Mouse (Mus musculus): Measurements from ENCODE around the gene Cacna1s.

Gene Cacna1s

DNA sequence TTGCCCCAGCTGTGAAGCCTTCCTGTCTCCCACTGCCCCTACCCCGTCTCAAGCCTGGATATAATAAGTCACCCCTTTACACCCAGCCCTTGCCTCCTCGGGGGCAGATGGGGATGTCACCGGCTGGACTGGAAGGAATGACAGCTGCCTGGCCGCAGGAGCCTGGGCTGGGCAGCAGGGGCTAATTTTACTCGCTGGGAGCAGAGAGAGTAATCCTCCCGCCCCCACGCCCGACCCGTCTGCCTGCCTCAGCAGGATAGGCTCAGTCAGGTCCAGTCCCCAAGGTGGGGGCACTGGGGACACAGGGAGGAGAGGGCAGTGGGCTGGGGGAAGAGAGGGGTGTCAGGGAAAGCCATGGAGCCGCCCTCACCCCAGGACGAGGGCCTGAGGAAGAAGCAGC lies at the start of gene Cacna1s:
TSS of gene Cacna1s (plus strand) at position 204 of the 400 bp plus-strand sequence.
- DNase-seq, result no peak

DNA sequence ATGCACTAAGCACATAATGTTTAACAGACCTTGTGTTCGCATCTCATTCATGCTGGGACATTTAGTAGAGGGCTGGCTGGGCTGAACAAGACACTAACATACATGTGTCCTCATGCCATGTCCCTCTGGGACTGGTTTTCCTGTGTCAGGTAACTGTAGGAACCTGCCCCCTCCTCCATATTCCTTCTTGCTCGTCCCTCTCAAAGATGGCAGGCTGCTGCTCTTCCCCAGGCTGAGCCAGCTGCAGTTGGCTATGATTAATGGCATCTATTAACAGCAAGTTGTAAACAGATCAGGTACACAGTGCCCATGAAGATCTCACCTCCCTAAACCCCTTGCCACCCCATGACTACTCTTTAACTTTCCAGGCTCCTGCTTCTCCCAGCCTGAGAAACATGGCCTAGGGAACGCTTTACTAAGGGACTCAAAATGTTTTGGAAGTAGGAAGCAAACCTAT lies 46.2 kb upstream of the Cacna1s start, which contains the start of gene Igfn1:
TSS of gene Igfn1 (minus strand) at position 51 of the 457 bp plus-strand sequence.
- no peak for DNase-seq

DNA sequence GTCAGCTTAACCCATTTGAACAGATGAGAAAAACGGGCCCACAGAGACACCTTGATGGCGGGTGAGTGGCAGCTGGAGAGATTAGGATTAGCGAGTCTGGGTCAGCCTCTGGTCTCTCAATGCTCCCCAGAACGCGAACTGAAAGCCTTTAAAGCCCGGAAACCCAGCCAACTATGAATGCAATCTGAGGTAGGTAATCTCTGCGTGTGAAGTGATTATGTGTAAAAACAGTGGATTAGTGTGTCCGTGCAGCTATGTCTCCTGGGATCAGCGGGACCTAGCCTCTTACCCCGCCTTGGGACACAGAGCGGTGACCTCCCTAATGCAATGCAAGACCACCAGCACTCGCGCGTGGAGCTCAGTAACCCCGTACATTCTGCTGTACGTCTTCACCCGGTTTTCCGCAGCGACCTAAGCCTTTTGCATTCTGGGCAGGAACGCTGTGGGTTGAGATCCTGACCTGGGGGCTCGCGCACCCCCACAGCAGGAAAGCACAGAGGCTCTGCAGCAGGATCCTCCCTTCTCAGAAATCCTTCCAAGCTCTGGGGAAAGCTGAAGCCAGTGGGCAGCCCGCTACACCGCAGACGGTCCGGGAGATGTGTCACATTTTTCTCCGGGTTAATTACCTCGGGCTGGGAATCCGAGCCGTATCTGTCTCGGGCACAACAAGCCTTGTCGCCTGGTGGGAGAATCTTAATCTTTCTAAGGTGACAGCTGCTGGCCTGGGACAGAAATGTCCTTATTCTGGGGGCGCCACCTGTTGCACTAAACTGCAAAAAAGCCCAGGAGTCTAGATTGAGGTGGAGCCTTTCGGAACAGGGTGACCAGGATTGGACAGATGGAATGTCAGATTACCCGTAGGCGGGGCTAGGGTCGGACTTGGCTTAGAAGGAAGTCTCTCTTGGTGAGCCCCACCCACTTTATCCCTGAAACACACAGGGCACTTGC lies 45.1 kb upstream of the Cacna1s start, which contains the start of gene Tmem9:
TSS of gene Tmem9 (plus strand) at position 940 of the 948 bp plus-strand sequence.
- DNase-seq, result no peak

DNA sequence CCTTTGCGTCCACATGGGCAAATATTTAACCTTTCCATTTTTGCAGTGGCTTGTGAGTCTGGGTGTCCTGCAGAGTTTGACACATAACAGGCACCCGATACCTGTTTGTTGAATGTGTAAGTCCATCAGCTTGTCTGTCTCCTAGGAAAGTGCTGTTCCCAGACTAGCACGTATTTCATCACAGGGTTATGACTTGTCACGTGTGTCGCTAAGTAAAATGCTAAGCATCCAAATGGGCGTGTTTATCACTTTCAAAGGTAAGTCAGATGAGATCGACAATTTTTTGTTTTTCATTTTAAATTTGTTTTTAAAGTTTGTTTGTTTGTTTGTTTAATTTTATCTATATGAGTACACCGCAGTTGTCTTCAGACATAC lies 44.4 kb upstream of the Cacna1s start:
- DNase-seq, result no peak

DNA sequence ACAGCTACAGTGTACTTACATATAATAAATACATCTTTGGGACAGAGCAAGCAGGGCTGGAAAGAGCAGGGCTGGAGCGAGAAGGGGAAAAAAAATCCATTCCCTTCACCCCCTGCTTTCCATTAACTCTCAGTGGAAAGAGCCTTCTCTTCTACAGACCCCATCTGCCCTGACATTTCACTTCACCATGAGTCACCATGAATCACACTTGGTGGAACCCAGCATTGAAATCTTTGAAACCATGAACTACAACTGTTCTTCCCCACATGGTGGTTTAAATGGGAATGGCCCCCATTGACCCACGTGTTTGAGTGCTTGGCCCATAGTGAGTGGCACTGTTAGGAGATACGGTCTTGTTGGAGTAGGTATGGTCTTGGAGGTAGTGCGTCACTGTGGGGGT lies 42.3 kb upstream of the Cacna1s start:
- no peak for DNase-seq

DNA sequence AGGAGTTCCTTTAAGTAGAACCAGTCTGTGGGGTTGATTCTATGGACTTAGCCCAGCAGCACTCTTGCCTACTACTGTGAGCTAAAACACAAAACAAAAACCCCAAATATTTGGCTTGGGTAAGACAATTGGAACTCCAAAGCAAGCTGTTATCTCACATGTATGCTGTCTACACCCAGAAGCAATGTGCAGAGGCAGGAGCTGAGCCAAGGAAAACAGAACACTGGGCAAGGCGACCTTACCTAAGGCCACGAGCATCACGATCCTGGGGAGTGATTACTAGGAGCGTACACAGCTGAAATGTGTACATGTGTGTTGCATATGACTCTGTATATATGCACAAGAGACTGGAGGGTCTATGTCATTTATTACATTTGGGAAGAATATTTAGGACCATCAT lies 39.0 kb upstream of the Cacna1s start:
- no peak for DNase-seq

DNA sequence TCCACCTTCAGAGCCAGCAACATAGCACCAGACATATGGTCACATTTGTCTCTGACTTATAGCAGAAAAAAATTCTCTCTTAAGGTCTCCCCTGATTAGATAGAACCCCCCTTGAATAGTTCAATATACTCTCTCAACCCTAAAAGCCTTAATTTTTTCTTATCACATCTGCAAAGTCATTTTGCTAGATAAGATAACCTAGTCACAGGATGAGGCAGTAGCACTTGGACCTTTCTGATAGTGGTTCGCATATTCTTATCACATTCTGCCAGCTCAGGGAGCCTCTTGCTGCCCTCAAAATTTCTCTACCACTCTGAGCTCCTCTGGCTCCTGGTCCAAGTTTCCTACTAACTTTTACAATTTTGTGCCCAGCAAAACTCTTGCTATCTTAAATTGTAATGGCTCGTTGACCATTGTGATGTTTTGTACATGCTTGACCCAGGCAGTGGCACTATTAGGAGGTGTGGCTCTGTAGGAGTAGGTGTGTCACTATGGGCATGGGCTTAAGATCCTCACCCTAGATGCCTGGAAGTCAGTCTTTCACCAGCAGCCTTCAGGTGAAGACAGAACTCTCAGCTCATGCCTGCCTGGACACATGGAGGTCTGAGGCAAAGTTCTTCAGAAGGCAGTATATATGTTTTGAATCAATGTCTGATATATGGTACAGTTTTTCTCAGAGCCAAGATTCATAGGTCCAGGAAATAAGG lies 37.6 kb upstream of the Cacna1s start:
- no peak for DNase-seq

DNA sequence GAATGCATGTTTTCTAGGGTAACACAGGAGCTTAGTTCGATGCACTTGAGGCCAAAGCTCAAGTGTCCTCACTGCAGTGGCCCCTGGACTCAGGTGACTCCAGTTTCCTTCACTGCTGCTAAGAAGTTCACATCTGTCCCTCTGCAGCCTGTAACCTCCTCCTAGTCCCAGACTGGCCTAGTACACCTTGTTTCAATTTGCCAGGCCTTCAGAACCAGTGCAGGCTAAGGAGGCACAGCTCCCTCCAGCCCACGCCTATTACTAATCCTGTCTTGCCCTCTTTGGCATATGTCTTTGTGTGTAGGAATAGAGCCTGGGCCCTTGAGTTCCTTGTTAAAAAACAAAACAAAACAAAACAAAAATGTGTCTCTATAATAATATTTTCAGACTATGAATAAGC lies 35.2 kb upstream of the Cacna1s start:
- peak; percentile 42 for DNase-seq

DNA sequence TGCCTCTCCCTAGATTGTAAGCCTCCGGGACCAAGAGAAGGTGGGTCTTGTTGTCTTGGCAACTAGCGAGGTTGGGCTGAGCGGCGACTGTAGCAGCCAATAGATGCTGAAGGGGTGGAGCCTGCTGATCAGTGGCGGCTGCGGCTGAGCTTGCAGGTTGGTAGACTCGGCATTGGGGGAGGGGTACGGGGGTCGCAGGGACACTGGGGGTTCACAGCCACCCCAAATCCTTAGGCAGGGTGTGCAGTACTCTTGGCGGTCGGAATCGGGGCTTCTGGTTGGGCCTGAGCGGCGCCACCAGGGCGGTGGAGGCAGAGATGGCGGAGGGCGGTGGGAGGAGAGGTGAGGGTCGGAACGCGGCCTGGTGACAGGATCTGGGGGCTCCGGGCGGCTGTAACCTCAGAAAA lies 34.6 kb upstream of the Cacna1s start:
- peak; percentile 95 for DNase-seq

DNA sequence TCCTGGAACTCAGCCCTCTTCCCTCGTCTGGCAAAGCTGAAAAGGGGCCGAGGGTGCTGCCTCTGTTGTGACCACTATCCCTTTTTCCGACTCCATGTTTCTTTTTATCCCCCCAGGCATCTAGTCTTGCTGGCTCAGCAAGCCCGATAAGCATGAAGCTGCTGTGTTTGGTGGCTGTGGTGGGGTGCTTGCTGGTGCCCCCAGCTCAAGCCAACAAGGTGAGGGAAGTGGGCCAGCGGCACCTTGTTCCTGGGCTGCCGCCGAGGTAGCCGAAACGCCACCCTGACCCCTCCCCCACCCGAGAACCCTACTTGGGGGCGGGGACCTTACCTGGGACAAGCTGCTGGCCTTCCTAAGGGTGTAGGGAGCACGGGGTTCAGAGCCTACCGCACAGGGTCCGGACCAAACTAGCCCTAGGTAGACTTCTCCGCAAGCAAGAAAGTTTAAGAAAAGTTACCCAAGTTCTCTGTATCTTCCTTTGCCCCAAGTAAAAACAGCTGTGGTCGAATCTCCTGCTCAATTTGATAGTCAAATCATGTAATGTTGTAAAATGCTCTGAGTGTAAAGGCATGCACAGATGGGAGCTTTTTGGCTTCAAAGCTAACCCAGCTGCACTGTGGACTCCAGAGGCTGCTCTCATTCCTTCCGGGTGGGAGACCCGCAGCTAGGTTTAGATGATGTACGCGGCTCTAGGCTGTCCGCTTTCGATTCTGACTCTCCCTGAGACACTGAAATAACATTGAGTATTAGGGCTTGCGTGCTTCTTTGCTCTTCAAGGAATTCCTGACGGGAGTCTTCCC lies 34.0 kb upstream of the Cacna1s start:
- DNase-seq, result peak; percentile 69

DNA sequence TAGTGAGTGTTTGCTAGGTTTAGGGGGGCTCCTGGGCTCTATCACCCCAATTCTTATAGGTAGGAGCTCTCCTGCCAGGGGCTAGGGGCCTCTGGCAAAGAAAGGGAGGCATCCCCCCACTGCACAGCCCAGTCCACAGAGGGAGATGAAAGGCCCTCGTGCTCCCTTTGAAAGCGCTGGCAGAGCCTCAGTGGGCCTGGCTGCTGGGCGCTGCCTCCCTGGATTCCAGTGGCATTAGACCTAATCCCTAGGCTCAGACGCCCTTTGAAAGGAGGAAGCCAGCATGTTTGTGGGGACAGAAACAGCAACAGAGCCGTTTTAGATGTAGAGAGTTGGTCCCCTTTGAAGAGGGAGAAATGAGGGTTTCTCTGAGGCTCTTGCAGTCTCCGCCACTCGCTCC lies 22.3 kb upstream of the Cacna1s start:
- no peak for DNase-seq

DNA sequence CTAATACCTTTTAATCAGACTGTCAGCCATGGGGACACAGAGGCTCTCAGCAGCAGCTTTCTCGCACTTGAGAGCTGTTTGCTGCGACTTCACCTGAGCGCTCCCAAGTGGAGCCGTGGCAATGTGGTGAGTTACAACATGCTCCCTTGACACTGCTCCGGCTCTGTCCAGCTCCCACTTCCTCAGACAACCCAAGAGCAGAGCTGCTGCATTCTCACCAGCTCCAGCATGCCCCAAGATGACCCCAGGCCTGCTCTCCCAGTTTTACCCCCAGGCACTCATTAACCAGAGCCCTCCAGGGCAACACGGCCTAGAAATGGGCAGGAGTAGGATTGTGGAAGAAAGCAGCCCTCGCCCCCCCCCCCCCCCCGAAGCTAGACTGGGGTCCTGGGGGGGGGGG lies 20.9 kb upstream of the Cacna1s start:
- no peak for DNase-seq

DNA sequence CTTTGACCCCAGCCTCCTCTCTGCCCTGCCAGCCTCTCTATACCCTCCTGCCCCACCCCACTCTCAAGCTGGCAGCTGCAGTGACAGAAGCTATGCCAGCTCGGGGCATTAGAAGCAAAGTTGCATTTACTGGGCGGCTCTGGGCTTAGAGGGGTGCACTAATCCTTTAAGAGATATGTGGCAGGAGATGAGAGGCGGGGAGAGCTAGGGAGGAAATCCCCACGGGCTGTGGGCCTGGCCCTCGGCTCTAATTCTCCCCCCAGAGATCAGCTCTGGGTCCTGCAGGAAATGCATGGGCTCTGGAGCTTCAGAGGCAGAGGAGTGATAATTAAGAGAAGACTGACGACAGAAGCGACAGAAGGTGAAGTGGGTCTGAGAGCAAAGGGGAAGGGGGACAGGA lies 19.6 kb upstream of the Cacna1s start:
- DNase-seq, result no peak

DNA sequence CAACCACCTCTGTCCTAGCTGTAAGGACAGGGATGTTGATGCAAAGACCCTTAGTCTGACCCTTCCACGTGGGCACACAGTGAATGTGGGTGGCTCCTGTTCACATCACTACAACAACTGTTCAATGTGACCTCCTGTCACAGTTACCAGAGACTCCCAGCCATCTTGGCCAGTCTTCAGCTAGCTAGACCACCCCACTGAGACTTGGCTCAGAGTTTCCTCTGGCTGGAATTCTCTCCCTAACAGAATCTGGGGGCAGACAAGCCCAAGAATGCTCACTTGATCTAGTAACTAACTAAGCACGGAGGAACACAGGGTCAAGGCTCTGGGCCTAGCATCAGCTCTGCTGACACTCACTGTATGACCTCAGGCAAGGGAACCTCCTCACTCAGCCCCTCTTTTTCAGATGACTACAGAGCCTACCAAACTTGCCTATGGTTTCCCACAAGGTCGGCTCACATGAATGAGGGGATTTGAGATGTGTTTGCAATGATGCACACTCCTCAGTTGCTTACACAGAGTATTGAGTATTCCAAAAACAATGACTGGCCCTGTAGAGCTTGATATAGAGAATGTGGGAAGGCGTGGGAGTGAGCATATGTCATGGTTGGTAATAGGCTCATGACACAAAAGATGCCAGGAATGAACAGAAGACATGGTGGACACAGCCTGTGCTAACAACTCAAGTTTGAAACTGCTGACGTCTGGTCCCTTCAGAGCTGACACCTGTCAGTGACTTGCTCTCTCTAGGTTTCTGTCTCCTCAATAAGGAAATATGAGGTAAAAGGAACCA lies 13.6 kb upstream of the Cacna1s start:
- no peak for DNase-seq

DNA sequence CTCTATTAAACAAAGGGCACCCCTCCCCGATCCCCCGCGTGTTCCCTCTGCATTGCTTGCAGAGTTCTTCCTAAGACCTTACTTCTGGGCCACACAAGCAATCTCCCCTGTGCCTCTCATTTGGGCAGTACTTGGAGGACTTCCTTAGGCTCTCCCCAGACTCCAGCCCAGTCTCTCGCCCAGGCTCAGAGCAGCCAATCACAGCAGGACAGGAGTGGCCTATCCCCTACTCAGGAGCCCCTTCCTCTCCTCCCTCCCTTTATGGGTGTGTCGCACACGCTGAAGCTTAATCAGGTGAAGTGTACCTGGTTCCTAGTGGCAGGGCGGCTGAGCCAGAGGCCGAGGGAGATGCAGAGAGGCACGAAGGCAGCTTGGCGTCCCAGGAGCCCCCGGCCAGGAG lies 12.1 kb upstream of the Cacna1s start:
- DNase-seq, result no peak

DNA sequence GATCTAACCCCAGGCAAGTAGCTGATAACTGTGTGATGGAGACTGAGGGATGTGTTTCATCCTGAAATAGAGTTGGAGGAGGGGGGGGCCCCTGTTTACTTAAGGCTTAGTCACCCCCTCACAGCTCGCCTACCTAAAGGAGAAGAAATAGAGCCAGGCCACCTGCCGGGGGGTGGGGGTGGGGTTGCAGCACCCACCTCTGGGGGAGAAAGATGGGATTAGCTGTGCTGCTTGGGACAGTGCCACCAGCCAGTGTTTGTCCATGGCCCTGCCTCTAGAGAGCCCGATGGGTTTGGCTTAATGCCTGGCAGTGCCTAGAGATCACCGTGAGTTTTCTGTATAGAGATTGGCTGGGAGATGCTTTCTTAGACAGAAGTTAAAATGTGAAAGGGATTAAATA lies 11.7 kb upstream of the Cacna1s start:
- DNase-seq, result no peak

DNA sequence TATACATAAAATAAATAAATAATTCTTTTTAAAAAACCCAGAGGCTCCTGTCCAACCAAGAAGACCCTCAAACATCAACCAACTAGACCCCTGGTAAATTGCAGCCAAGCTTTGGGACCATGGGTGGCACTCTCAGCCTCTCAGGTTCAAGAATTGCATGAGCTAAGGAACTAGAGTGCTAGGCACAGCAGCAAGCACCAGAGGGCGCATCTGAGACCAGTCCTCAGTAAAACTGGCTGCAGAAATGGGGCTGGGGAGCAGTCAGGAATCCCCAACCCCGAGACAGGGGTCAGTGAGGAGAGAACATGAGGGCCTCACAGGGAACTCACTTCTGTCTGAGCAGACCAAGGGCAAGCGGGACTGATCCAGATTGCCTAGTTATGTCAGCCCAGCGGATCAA lies 6.8 kb upstream of the Cacna1s start:
- no peak for DNase-seq

DNA sequence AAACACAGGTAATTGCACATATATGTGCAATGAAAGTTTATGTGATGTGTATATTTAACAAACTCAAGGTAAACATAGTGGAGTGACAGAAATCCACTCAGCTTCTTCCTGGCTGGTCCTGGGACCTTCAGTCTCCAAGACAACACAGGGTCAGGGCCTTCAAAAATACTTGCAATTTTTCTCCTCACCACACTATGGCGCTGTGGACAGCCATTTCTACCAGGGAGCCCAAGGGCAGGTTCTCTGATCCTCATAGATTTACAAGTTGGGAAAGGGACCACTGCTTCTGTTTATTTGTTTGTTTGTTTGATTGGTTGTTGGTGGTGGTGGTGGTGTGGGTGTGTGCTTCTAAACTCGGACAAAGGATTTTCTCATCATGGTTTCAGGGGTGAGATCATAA lies 5.1 kb upstream of the Cacna1s start:
- DNase-seq, result no peak

DNA sequence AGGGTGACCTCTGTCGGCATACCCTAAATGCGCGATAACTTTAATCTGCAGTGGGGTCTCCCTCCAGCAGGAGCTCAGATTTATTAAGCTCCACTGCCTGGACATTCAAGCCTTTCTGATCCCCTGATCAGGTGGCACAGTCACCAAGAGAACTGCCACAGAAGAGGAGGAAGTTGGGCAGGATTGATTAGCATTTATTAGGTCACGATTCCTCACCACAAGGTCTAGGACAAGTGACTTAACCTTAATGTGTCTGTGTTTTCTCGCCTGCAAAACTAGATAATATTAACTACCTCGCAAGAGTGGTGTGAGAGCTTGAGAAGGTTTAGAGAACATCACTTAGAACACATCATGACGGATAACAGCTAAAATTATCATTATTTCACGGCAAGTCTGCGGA lies 4.7 kb upstream of the Cacna1s start:
- DNase-seq, result no peak

DNA sequence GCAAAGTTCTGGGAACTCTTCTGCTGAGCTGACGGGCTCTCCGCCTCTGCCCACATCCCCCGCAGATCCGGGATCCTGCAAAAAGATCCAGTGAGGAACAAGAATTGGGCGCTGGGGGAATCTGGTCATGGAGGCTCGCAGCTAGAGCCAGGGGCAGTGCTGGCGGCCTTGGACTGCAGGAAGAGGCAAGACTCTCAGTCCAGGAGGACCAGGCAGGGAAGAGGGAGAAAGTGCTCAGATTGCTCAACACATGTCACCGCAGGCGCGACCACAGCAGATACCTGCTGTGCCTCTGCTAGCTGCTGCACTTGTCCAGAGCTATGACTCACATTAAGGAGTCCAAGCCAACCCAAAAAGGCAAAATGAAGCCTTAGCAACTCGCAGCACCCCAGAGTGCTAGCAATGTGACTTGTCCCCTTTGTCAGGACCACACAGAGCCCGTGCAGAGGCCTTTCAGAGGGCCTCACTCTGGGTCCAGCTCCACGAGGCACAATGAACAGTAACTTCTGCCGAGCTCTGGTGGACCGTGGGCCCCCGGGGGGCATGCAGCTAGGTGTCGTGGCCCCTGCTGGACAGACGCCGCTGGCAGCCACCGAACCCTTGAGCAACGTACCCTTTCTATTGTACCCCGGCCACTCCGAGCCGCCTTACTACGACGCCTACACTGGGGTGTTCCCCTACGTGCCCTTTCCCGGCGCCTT lies 2.1 kb upstream of the Cacna1s start, which contains the start of gene Ascl5:
TSS of gene Ascl5 (plus strand) at position 493 of the 701 bp plus-strand sequence.
- DNase-seq, result no peak

DNA sequence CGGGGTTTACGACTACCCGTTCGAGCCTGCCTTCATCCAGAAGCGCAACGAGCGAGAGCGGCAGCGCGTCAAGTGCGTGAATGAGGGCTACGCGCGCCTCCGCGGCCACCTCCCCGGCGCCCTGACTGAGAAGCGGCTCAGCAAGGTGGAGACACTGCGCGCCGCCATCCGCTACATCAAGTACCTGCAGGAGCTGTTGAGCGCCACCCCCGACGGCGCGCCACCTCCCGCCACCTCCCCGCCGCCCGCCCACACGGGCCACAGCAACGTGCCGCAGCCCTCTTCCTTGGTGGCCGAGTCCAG lies 1.6 kb upstream of the Cacna1s start:
- no peak for DNase-seq

DNA sequence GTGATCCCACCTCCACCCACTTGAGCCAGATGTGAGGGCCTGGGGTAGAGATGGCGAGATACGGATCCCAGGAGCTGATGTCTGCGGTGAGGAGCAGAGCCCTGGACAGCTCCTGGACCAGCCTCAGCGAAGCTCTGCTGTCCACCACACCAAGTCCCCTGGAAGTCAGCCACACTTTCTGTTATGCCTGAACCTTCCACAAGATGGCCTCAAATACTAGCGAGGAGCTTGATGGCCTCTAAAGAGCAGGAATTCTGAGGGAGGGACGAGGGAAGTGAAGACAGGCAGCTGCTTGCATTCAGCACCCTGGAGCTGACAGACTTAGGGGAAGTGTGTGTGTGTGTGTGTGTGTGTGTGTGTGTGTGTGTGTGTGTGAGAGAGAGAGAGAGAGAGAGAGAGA lies 1.1 kb upstream of the Cacna1s start:
- DNase-seq, result peak; percentile 77

All from cerebellum, adult 9-11 months (tissue).